Mouse (Mus musculus): Measurements from ENCODE around the gene Clec18a. TPM values are rescaled to one million over a fixed set of nuclear protein-coding genes. Genes with fewer than 3 reads are reported as not detected.
A peak's percentile ranks its signal among the peaks of the same experiment; 100 is the strongest.
"Not testable (repeated sequence)": the region's sequence is repeated elsewhere in the genome, so short reads cannot be mapped to it uniquely, and the experiment has no call there.

The Clec18a gene
- polyA plus RNA-seq, 1 experiment from 2014 or later, result 1.4 TPM

- H3K9me3 ChIP-seq, result no peaks in the 10 kb centered on the region
- peaks cover 20% of the 10 kb centered on the region for H3K4me1 ChIP-seq (replicated peaks)
- H3K4me3 ChIP-seq, result no peak overlapping the region
- no peaks in the 10 kb centered on the region for H3K36me3 ChIP-seq
- no peak overlapping the region for H3K4me2 ChIP-seq
- peaks cover 22% of the 10 kb centered on the region for H3K27me3 ChIP-seq
- no peak overlapping the region for H3K27ac ChIP-seq
- WGBS, result 52% methylated on average over 4 of the region's 4 CpGs
- H3K9ac ChIP-seq, result no peak overlapping the region
- no peak for ATAC-seq (ENCODE audit: low FRiP score)
Observed at GRCm38 (mm10) chr8:111029589-111029988, 62.6 kb downstream of the Clec18a start.

- 0% methylated on average over 31 of the region's 31 CpGs for WGBS
- ATAC-seq (ENCODE audit: low FRiP score), result peak; percentile 91
- peak overlapping the region; percentile 84 for H3K9ac ChIP-seq
Observed at GRCm38 (mm10) chr8:111027391-111027937, 64.8 kb downstream of the Clec18a start.

GRCm38 (mm10) chr8:111026609-111027008 is 65.6 kb downstream of the Clec18a start:
- not testable (repeated sequence) for H3K36me3 ChIP-seq; ATAC-seq (ENCODE audit: low FRiP score)
- 86% methylated on average over 2 of the region's 2 CpGs for WGBS

More at GRCm38 (mm10) chr8:111027391-111027937, 64.8 kb downstream of the Clec18a start:
- peaks cover 16% of the 10 kb centered on the region for H3K4me1 ChIP-seq (replicated peaks)
- H3K4me3 ChIP-seq, result peak overlapping the region; percentile 78
- H3K4me2 ChIP-seq, result peak overlapping the region; percentile 75
- peaks cover 22% of the 10 kb centered on the region for H3K27me3 ChIP-seq
- peak overlapping the region; percentile 78 for H3K27ac ChIP-seq
- no peaks in the 10 kb centered on the region for H3K9me3 ChIP-seq
- H3K36me3 ChIP-seq, result no peaks in the 10 kb centered on the region

GRCm38 (mm10) chr8:111010230-111010991 is 81.8 kb downstream of the Clec18a start:
- not testable (repeated sequence) for H3K9me3 ChIP-seq; H3K27ac ChIP-seq; H3K4me1 ChIP-seq (replicated peaks); ATAC-seq (ENCODE audit: low FRiP score); H3K4me2 ChIP-seq; H3K9ac ChIP-seq; H3K27me3 ChIP-seq; H3K4me3 ChIP-seq
- WGBS, result 93% methylated on average over 9 of the region's 10 CpGs
- peaks cover 63% of the 10 kb centered on the region for H3K36me3 ChIP-seq

More at GRCm38 (mm10) chr8:111026609-111027008, 65.6 kb downstream of the Clec18a start:
- Histone ChIP-seq H3K4me1 (replicated peaks) (peaks cover 16% of the 10 kb centered on the region), H3K27me3 (peaks cover 19% of the 10 kb centered on the region), H3K4me2 (peak overlapping the region; percentile 75; the same call in 1 of the 2 replicates)
- not testable (repeated sequence) for H3K9ac ChIP-seq, H3K27ac ChIP-seq, H3K4me3 ChIP-seq, H3K9me3 ChIP-seq

Small RNAs within 50 kb of the gene (microRNA-seq; reads per million reads assigned to microRNA genes)
- gene Gm24103 (not detected), gene Mir3473d (not detected)

Other genes starting within 250 kb of the Clec18a start
- gene Cog4, start 245.8 kb downstream of the Clec18a start, polyA plus RNA-seq (2015; fragmentation: Nextera tagmentation; extraction: Ambion mirVana), result 71.9 and 77.8 TPM in 2 replicates
- 106 and 109 TPM in 2 replicates for gene Sf3b3, start 245.6 kb downstream of the Clec18a start, polyA plus RNA-seq (2015; fragmentation: Nextera tagmentation; extraction: Ambion mirVana)
- gene Fuk, start 189.9 kb downstream of the Clec18a start, polyA plus RNA-seq (2015; fragmentation: Nextera tagmentation; extraction: Ambion mirVana), result 7.5 and 8.4 TPM in 2 replicates
- gene St3gal2, start 172.5 kb downstream of the Clec18a start, polyA plus RNA-seq (2015; fragmentation: Nextera tagmentation; extraction: Ambion mirVana), result 21.0 and 23.0 TPM in 2 replicates
- 11.5 and 11.6 TPM in 2 replicates for gene Ddx19a, start 94.6 kb downstream of the Clec18a start, polyA plus RNA-seq (2015; fragmentation: Nextera tagmentation; extraction: Ambion mirVana)
- 7.6 and 7.9 TPM in 2 replicates for gene Ddx19b, start 60.7 kb downstream of the Clec18a start, polyA plus RNA-seq (2015; fragmentation: Nextera tagmentation; extraction: Ambion mirVana)
- 67.7 and 70.4 TPM in 2 replicates for gene Aars, start 59.3 kb downstream of the Clec18a start, polyA plus RNA-seq (2015; fragmentation: Nextera tagmentation; extraction: Ambion mirVana)
- gene Exosc6, start 36.1 kb downstream of the Clec18a start, polyA plus RNA-seq (2015; fragmentation: Nextera tagmentation; extraction: Ambion mirVana), result not detected in 2 replicates
- gene Pdpr, start 2.2 kb upstream of the Clec18a start, polyA plus RNA-seq (2015; fragmentation: Nextera tagmentation; extraction: Ambion mirVana), result 11.5 and 11.7 TPM in 2 replicates
- gene Glg1, start 166.8 kb upstream of the Clec18a start, polyA plus RNA-seq (2015; fragmentation: Nextera tagmentation; extraction: Ambion mirVana), result 66.7 and 68.6 TPM in 2 replicates
- 26.8 and 29.0 TPM in 2 replicates for gene Rfwd3, start 207.8 kb upstream of the Clec18a start, polyA plus RNA-seq (2015; fragmentation: Nextera tagmentation; extraction: Ambion mirVana)
- 0.22 and 0.78 TPM in 2 replicates for gene Mlkl, start 245.8 kb upstream of the Clec18a start, polyA plus RNA-seq (2015; fragmentation: Nextera tagmentation; extraction: Ambion mirVana)